Mouse (Mus musculus) C2C12 (cell line): Measurements from ENCODE around the gene Ly6g. TPM values are rescaled to one million over a fixed set of nuclear protein-coding genes. Genes with fewer than 3 reads are reported as not detected.

Experiments
- polyA plus RNA-seq: library from polyadenylated mRNA; unstranded; fragments of >200 nt; fragmentation: generic; extraction: Trizol; gene quantifications from one replicate; pipeline ENCODE4 v1.2.1, GENCODE M21; 2012; ENCODE audit warnings: missing spikeins

The Ly6g gene
- polyA plus RNA-seq, 1 experiment: 0.13 TPM

Other genes starting within 250 kb of the Ly6g start
- 0.02 TPM for gene Ly6i, start 171.8 kb upstream of the Ly6g start, polyA plus RNA-seq
- gene Ly6a, start 157.2 kb upstream of the Ly6g start, polyA plus RNA-seq: 103 TPM
- gene Ly6c1, start 106.4 kb upstream of the Ly6g start, polyA plus RNA-seq: 38.8 TPM
- 12.3 TPM for gene Ly6c2, start 43.3 kb upstream of the Ly6g start, polyA plus RNA-seq
- 9.4 TPM for gene BC025446, start 61.1 kb downstream of the Ly6g start, polyA plus RNA-seq
- gene Ly6f, start 113.2 kb downstream of the Ly6g start, polyA plus RNA-seq: 0.14 TPM